Mouse (Mus musculus) 3134 (cell line): ENCODE data around the gene Dusp16.

Experiments
- DNase-seq: peaks from one replicate; pipeline ENCODE4 v3.0.0-alpha.2; 2011; ENCODE audit warnings: low spot score; ENCODE audit not compliant: insufficient read length; ENCODE audit errors: extremely low read depth

Dusp16 gene

DNA sequence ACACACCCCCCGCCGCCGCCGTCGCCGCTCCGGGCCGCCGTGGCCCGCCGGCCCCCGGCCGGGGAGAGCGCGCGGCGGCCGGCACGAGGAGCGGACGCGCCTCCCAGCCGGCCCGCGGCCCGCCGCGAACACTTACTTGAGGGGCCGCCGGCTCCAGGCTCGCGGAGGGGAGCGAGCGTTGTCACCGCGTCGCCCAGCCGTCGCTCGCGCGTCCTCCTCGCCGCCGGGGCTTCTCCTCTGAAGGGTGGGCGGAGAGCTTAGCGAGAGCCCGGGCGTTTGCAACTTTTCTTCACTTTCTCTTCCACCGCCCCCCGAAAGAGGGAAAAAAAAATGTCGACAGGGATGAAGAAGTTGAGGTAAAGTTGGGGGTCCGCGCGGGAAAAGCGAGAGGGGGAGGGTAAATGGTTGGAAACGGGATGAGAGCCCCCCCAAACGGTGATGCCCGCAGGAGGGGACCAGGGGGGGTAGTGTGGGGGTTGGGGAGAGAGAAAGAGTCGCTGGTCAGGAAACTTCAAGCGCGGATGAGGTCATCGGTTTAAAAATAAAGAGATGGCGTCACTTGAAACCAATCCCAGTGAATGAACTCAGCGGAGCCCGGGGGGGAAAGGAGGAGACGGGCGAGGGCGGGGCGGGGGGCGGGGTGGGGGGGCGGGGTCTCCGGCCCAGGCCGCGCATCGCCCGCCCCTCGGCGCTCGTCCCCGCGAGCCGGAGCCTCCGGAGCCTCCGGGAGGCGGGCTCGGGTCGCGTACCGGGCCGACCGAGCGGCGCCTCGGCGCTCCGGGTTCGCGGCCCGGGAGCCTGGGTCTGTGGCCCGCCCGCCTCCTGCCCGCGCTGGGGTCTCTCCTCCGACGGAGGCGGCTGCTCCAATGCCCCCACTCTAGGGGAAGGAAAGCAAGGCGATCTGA, at the start of gene Dusp16:
Gene Dusp16, minus strand, starts transcription at position 485 of the 905 bp plus-strand sequence.
- peak; percentile 89 for DNase-seq

- no peak for DNase-seq
These were observed 47.9 kb upstream of the Dusp16 start for GRCm38 (mm10) chr6:134840346-134840745.

DNA sequence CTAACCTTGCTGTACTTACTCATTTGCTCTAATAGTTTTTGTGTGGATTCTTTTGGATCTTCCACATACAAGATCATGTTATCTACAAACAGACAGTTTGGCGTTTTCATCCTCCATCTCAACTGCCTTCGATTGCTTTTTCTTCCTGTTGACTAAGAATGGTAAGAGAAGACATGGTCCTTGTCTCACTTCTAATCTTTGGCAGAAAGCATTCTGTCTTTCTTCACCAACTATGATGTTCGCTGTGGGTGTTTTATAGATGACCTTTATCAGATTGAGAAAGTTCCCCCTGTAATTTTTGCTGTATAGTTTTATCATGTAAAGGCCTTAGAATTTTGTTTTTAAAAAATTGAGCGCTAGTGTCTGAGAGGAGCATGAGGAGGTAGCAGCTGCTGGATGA, 45.7 kb upstream of the Dusp16 start:
- no peak for DNase-seq

GRCm38 (mm10) chr6:134834585-134835251, 42.3 kb upstream of the Dusp16 start:
- no peak for DNase-seq

DNA sequence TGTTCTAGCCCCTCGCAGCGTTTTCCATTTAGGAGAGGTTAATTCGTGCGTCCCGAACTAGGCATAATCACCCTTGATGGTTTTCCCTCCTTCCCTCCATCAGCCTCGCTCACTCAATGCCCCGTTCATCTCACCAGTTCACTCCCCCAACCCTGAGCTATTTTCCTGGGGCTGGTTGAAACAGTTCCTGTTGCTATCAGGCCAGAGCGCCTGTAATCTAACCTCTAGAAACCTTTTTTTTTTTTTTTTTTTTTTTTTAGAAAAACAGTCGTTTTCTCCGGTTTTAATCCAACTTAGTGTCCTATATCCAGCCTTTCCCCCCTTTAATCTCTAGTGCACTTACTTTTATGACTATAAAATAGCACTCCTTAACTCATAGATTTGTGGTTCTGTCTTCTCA, 38.4 kb upstream of the Dusp16 start:
- no peak for DNase-seq

- DNase-seq = peak; percentile 100
These were observed 37.6 kb upstream of the Dusp16 start, which contains the start of gene Crebl2 for GRCm38 (mm10) chr6:134829786-134830700. Gene Crebl2 (plus strand): TSS chr6:134830154.

GRCm38 (mm10) chr6:134822844-134823243, 30.4 kb upstream of the Dusp16 start:
- no peak for DNase-seq

- DNase-seq = no peak
These were observed 28.0 kb upstream of the Dusp16 start for GRCm38 (mm10) chr6:134820411-134820810.

DNA sequence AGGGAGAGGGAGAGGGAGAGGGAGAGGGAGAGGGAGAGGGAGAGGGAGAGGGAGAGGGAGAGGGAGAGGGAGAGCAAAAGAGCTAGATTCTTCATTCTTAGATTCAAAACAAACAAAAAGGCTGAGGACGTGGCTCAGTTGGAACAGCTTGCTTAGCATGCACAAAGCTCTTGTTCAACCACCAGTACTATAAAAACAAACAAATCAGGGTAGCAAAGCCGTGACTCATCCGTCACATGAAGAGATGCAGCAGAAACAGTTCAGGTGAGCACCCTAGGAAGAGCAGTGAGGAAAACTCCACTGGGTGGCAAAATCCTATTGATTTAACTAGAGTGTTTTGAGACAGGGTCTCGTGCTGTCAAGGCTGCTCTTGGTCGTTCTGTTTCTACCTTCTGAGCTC, 27.3 kb upstream of the Dusp16 start:
- peak; percentile 57 for DNase-seq

DNA sequence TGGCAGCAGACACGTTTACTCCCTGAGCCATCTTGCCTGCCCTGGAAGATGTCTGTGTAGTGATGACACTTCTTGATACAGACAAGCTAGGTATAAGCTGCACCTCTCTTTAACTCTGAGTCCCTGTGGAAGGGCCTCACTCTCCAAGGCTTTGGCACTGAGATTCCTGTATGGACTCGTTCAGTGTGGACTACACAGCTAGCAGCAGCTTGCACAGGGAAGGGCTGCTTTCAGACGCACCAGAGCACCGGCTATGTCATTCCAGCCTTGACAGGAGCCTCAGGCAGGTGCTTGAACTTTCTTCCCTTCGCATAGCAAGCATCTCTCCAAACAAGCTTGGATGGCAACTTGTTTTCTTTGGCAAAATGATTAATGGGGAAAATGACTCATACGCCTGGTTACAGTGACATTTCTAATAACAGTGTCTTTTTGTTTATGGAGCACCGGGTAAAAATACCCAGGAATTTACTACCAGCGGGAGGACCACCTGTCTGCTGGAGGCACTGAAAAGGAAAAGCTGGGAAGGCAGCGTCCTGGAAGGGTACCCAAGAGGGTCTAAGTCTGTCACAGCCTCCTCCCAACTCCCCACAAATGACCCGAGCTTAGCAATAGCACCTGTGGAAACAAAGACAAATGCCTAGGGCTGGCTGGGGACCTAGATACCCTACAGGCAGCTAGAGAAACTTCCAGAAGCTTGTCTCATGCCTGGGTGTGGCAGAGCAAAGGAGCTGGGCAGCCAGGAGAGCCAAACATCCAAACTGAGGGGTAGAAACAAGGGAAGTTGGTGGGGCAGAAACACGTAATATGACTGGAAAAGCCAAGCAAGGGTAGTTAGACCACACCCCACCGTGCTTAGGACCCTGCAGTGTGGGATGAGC, 24.9 kb upstream of the Dusp16 start:
- peak; percentile 68 for DNase-seq

DNA sequence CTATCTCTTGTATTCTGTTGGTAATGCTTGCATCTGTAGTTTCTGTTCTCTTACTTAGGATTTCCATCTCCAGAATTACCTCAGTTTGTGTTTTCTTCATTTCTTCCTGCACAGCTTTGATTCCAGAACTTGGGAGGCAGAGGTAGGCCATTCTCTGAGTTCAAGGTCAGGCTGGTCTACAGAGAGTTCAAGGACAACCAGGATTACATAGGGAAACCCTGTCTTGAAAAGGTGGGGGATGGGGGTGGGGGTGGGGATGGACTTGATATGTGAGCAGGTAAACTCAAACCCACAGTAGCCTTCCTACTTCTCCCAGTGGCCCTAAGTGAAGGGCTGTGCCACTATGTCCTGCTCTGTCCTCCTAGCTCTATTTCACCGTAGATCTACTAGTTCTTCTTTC, 20.6 kb upstream of the Dusp16 start:
- DNase-seq = no peak

DNA sequence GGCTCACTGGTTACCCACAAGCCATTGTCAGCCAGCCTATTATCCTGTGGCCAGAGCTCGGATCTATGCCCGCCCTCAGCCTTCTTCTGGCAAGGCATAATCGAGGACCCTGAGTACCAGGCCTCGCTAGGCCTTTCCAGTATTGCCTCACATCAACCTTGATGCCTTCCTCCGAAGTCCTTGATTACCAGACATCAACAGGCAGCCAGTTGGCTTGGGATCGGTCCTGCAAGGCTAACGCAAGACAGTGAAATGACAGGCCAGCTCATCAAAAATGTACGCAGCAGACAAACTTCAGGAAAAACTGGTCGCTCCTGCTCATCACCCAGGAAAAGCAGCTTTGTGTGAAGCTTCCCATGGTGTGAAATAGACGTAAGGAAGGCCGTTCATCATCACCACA, 15.4 kb upstream of the Dusp16 start:
- DNase-seq = no peak

GRCm38 (mm10) chr6:134807091-134807490, 14.7 kb upstream of the Dusp16 start:
- no peak for DNase-seq

DNA sequence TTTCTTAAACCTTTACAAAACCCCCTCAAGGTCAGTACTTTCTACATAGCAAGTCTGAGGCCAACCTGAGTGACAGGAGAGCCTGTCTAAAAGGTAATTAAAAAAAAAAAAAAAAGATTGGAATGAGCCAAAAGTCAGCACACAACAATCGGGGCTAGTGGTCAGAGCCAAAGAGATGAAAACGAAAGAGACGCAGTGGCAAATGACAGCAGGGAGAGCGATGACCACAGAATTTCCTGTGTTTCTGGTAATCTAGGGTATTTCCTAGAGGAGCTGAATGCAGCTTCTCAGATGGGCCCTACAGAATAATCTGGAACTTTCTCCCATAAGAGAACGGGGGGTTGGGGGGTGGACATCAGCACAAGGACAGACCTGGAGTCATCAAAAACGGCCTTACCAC, 13.7 kb upstream of the Dusp16 start:
- no peak for DNase-seq

DNA sequence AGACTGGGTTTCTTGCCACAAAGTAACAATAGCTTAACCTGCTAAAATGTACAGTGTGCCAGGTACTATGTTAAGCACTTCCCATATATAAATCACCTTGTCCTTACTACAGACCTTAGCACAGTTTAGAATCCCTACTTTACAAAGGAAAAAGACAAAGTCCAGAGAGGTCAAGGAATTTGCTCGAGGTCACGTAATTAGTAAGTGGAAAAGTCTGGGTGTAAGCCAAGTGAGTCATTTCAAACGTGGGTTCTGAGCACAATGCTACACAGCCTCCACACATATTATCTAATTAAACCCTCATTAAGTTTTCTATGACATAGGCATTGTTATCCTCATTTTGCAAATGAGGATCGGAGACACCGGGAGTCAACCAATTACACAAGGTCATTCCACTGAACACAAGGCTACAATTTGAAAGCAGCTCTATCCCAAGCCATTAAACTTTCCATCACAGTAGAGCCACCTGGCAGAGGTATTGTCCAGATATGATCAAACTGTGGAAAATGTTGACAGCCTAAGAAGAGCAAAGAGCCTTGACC, 12.4 kb upstream of the Dusp16 start:
- no peak for DNase-seq

GRCm38 (mm10) chr6:134802641-134803043, 10.2 kb upstream of the Dusp16 start:
- peak; percentile 22 for DNase-seq

GRCm38 (mm10) chr6:134801483-134801882, 9.1 kb upstream of the Dusp16 start:
- no peak for DNase-seq

DNA sequence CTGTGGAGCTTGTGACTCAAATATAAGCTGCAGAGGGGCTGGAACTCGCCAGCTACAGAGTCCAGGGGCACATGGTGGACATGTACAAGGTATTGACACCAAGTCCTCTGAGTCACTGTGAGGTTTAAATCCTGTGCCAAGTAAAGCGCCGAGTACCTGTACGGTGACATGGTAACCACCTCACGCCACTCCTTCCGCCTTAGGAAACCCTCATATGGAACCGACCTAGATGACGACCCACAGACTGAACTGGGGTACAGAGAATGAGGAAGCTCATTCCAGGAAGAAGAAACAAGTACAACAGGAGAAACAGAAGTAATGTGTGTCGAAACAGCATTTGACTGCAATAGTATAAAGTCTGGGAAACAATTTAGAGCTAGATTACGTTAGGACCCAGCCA, 3.9 kb upstream of the Dusp16 start:
- DNase-seq = peak; percentile 60

- peak; percentile 71 for DNase-seq
These were observed 1.6 kb upstream of the Dusp16 start for GRCm38 (mm10) chr6:134793911-134794520.
